Mouse (Mus musculus): ENCODE measurements at regions not wholly inside any gene's neighbourhood (a gene's known extent, or its start where the extent isn't known, plus 50 kb on each side); places are given as distances from the start of the nearest gene placed in this dataset.
"Not testable (repeated sequence)": the region's sequence is repeated elsewhere in the genome, so short reads cannot be mapped to it uniquely, and the experiment has no call there.

DNA sequence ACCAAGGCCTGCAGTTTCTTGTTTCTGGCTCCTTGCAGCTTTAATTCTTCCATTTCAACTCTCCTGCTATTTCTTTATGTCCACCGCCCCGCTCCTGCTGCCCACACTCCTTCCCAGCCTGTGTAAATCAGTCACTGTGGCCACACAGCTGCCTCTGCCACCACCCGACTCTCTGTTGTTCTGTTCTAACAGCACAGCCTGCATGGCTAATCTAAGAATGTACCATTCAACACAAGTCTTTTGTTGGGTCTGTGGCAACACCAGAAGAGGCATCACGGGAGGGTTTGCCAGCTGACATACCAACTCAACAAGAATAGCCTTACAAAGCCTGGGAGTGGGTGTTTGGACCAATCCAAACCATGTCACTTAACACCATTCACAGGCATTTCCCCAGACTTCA is 264.9 kb upstream of the Pum3 start:
- DNase-seq (ENCODE audit: extremely low read depth, insufficient read length, low spot score), result no peak

GRCm38 (mm10) chr19:27693706-27694105 is 264.1 kb upstream of the Pum3 start:
- no peak for DNase-seq (ENCODE audit: extremely low read depth, insufficient read length, low spot score)

DNA sequence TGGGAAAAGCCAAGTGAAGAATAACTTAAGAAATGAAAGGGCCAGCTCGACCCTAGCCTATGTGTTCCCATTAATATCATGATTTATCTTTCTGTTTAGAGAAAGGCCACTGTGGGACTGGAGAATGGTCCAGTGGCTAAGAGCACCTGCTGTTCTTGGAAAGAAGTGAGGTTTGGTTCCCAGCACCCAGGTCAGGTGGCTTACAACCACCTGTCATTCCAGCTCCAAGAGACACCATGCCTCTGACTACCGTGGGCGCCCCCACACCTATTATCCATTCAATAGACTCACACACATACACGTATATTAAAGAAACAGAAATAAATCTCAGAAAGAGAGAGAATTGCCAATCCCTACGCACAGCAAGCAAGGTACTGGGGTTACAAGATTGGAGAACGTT is 263.3 kb upstream of the Pum3 start:
- DNase-seq (ENCODE audit: extremely low read depth, insufficient read length, low spot score), result no peak

- no peak for DNase-seq (ENCODE audit: extremely low read depth, insufficient read length, low spot score)
Measured at GRCm38 (mm10) chr19:27683426-27683825, 253.8 kb upstream of the Pum3 start.

GRCm38 (mm10) chr19:27679427-27679826 is 249.8 kb upstream of the Pum3 start:
- DNase-seq (ENCODE audit: extremely low read depth, insufficient read length, low spot score), result no peak

DNA sequence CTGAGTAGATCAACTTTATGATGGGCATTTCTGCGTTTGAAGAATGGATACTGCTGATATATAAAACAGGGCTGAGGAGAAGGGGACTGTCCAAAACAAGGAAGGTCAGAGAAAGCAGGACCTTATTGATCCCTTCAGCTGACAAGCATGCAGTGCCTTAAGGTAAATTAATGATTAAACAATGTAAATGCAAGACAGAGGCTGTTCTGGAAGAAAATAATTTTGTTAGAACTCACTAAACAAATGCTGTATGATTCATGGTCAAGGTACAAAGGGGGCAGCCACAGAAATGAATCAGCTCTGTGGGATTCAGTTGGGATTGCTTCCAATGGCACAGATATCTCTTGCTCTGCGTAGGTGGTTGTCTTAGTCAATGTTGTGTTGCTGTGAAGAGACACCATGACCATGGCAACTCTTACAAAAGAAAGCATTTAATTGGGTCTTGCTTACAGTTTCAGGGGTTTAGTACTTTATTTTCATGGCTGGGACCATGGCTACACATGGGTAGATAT is 243.1 kb upstream of the Pum3 start:
- no peak for DNase-seq (ENCODE audit: extremely low read depth, insufficient read length, low spot score)

DNA sequence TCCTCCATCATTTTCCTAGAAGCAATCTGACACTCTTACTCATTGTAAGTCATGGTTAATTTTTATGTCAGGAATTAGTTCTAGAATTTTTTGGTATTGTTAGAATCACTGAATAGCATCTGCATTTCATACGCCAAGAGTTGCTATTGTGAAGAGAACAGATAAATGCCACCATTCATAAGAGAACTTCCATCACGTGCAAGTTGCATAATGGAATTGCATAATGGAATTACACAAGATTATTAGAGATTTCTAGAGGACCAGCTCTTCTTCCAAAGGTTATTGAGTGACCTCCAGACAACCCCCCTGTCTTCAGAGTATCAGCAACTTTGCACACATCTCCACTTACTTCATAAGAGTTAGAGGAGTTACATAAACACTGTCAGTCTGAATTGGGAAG is 233.7 kb upstream of the Pum3 start:
- DNase-seq (ENCODE audit: extremely low read depth, insufficient read length, low spot score), result no peak

GRCm38 (mm10) chr19:27641001-27641400 is 211.4 kb upstream of the Pum3 start:
- no peak for DNase-seq (ENCODE audit: extremely low read depth, insufficient read length, low spot score)

GRCm38 (mm10) chr19:27633105-27633504 is 203.5 kb upstream of the Pum3 start:
- no peak for DNase-seq (ENCODE audit: extremely low read depth, insufficient read length, low spot score)

DNA sequence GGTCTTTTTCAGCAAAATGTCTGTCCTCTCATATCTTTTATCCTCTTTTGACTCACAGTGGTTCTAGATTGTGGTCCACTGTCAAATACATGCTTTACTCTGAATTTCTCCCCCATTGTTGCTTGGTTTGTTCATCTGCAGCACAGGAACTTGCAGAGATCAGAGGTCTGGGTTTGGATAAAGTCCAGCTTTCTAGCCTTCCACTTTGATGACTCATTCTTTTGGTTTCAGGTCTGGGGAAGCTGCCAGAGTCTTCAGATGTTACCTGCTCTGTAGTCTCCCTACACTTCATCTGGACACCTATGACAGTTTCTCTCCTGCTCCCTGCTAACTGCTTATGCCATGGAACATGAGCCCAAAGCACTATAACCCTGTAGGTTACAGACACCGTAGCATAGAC is 198.0 kb upstream of the Pum3 start:
- peak; percentile 22 for DNase-seq (ENCODE audit: extremely low read depth, insufficient read length, low spot score)

DNA sequence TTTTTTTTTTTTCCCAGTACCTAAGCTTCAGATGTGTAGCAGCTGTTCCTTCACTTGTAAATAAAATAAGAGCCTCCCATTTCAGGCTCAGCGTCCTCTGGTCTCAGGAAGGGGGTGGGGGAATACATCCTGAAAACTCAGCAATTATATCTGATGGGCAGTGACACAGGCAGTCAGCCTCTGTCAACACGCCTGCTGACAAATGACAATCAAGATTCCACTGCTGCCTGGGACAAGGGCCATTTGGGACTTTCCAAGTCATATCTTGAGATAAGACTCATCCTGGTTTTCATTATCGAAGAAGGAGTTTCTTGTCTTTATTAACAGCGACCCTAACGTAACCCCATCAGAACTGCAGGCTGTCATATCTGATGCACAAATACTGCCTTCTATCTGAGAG is 187.9 kb upstream of the Pum3 start:
- DNase-seq (ENCODE audit: extremely low read depth, insufficient read length, low spot score), result no peak

- DNase-seq (ENCODE audit: extremely low read depth, insufficient read length, low spot score), result no peak
Measured at GRCm38 (mm10) chr19:27606933-27607332, 177.3 kb upstream of the Pum3 start.

DNA sequence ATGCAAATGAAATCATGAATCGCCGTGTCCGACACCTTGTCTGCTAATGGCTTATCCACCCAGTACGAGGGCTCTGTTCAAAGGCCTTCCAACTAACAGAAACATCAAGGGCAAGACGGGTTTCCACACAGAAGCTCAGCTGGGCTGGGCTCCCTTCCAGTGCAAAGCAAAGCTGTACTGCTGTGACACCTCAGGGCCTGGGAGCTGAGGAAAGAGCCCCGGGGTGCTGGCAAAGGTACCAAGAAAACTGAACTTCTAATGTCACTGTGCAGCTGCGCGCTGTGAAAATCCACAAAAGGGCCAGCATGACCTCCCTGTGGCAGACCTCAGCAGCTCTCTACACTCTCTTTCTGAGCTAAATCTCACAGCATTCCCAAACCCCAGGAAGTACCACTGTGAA is 173.7 kb upstream of the Pum3 start:
- DNase-seq (ENCODE audit: extremely low read depth, insufficient read length, low spot score), result no peak

DNA sequence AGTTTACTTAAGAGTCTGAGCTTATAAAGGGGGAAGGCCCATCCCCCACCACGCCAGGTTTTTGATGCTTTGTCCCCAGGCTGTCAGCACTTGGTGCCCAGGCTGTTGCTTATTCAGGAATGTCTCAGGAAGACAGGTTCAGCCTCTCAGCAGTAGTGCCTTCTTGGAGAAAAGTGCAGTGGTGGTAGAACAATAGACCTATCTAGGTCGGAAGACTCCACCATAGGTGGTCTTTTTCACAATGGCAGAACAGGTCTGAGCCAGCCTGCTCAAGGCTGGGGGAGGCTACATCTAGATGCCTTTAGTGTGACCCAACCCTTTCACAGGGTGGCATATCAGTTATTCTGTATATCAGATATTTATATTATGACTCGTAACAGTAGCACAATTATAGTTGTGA is 171.9 kb upstream of the Pum3 start:
- no peak for DNase-seq (ENCODE audit: extremely low read depth, insufficient read length, low spot score)

GRCm38 (mm10) chr19:27600386-27600785 is 170.8 kb upstream of the Pum3 start:
- not testable (repeated sequence) for DNase-seq (ENCODE audit: extremely low read depth, insufficient read length, low spot score)

- no peak for DNase-seq (ENCODE audit: extremely low read depth, insufficient read length, low spot score)
Measured at GRCm38 (mm10) chr19:27599639-27600308, 170.1 kb upstream of the Pum3 start.

- no peak for DNase-seq (ENCODE audit: extremely low read depth, insufficient read length, low spot score)
Measured at GRCm38 (mm10) chr19:27598350-27598749, 168.7 kb upstream of the Pum3 start.

GRCm38 (mm10) chr19:27585566-27585965 is 155.9 kb upstream of the Pum3 start:
- DNase-seq (ENCODE audit: extremely low read depth, insufficient read length, low spot score), result no peak

- no peak for DNase-seq (ENCODE audit: extremely low read depth, insufficient read length, low spot score)
Measured at GRCm38 (mm10) chr19:27582111-27582500, 152.5 kb upstream of the Pum3 start.

GRCm38 (mm10) chr19:27581362-27582110 is 151.9 kb upstream of the Pum3 start:
- no peak for DNase-seq (ENCODE audit: extremely low read depth, insufficient read length, low spot score)

GRCm38 (mm10) chr19:27576478-27576877 is 146.9 kb upstream of the Pum3 start:
- DNase-seq (ENCODE audit: extremely low read depth, insufficient read length, low spot score), result peak; percentile 27

- DNase-seq (ENCODE audit: extremely low read depth, insufficient read length, low spot score), result no peak
Measured at GRCm38 (mm10) chr19:27566929-27567328, 137.3 kb upstream of the Pum3 start.
